Mouse (Mus musculus) myocyte (in vitro differentiated cells): ENCODE measurements around the gene 4930470P17Rik.

Experiments used
- CEBPB ChIP-seq: IDR thresholded peaks from 2 replicates; pipeline ENCODE4 v1.6.1; 2011; ENCODE audit warnings: mild to moderate bottlenecking, moderate library complexity; ENCODE audit not compliant: poor library complexity, insufficient read depth, severe bottlenecking
- E2F4 ChIP-seq: IDR thresholded peaks from one replicate; pipeline ENCODE4 v1.6.1; 2011; ENCODE audit warnings: mild to moderate bottlenecking, control low read depth, moderate library complexity; ENCODE audit not compliant: insufficient read depth
- POLR2A ChIP-seq: IDR thresholded peaks from one replicate; pipeline ENCODE4 v1.6.1; 2011; ENCODE audit warnings: low read depth, mild to moderate bottlenecking, control low read depth, moderate library complexity; ENCODE audit not compliant: insufficient read length
- POLR2AphosphoS2 ChIP-seq: IDR thresholded peaks from one replicate; pipeline ENCODE4 v1.6.1; 2011; ENCODE audit warnings: low read depth, control low read depth; ENCODE audit not compliant: insufficient read length
- TCF12 ChIP-seq: IDR thresholded peaks from one replicate; pipeline ENCODE4 v1.6.1; 2011; ENCODE audit warnings: mild to moderate bottlenecking, control low read depth; ENCODE audit not compliant: poor library complexity, insufficient read depth, severe bottlenecking
- USF1 ChIP-seq: IDR thresholded peaks from one replicate; pipeline ENCODE4 v1.6.1; 2011; ENCODE audit warnings: low read depth, mild to moderate bottlenecking, control low read depth, moderate library complexity

GRCm38 (mm10) chr2:170545745-170546144, 56.1 kb downstream of the 4930470P17Rik start:
- TF ChIP-seq POLR2AphosphoS2 (no peak), TCF12 (no peak), POLR2A (no peak), USF1 (no peak), CEBPB (no peak), E2F4 (no peak)
